Mouse (Mus musculus) neural tube, embryonic 11.5 days (tissue): ENCODE measurements around the gene BC030500. TPM values are rescaled to one million over a fixed set of nuclear protein-coding genes. Genes with fewer than 3 reads are reported as not detected.

ENCODE experiments used
- ATAC-seq: fragments of 200-750 bp; cut with Nextera tagmentation; 2 replicates; pipeline ENCODE4 v1.8.0; 2017; ENCODE audit warnings: moderate number of reproducible peaks, mild to moderate bottlenecking, moderate TSS enrichment, moderate library complexity; ENCODE audit not compliant: insufficient read depth, low FRiP score, low TSS enrichment
- DNase-seq: peaks from one replicate; pipeline ENCODE4 v3.0.0-alpha.2; 2015; ENCODE audit warnings: low spot score
- H3K27ac ChIP-seq: fragments of 300-500 bp; sonication (generic); 2 replicates; pipeline ENCODE4 v1.5.1; 2014; ENCODE audit warnings: low read depth, mild to moderate bottlenecking, low read length
- H3K27me3 ChIP-seq: fragments of 300-500 bp; sonication (generic); 2 replicates; pipeline ENCODE4 v1.6.1; 2014; ENCODE audit warnings: mild to moderate bottlenecking, low read length, mixed read lengths; ENCODE audit not compliant: control insufficient read depth, insufficient read depth
- H3K36me3 ChIP-seq: fragments of 300-500 bp; sonication (generic); 2 replicates; pipeline ENCODE4 v1.6.1; 2014; ENCODE audit warnings: mild to moderate bottlenecking, low read length, moderate library complexity, mixed read lengths; ENCODE audit not compliant: control insufficient read depth, insufficient read depth
- H3K4me1 ChIP-seq: fragments of 300-500 bp; sonication (generic); 2 replicates; pipeline ENCODE4 v1.6.1; 2014; ENCODE audit warnings: low read length, mixed read lengths; ENCODE audit not compliant: control insufficient read depth, insufficient read depth
- H3K4me2 ChIP-seq: fragments of 300-500 bp; sonication (generic); 2 replicates; pipeline ENCODE4 v1.6.1; 2014; ENCODE audit warnings: low read depth, mild to moderate bottlenecking, moderate library complexity
- H3K4me3 ChIP-seq: fragments of 300-500 bp; sonication (generic); 2 replicates; pipeline ENCODE4 v1.5.1; 2014; ENCODE audit warnings: low read depth, low read length
- H3K9ac ChIP-seq: fragments of 300-500 bp; sonication (generic); 2 replicates; pipeline ENCODE4 v1.6.1; 2014; ENCODE audit warnings: mild to moderate bottlenecking, low read length
- H3K9me3 ChIP-seq: fragments of 300-500 bp; sonication (generic); 2 replicates; pipeline ENCODE4 v1.6.1; 2016; ENCODE audit warnings: low read length; ENCODE audit not compliant: control insufficient read depth
- WGBS: fragments of 180-500 bp; shearing (Covaris S2); extraction: QIAGEN DNeasy Blood & Tissue Kit; methylation state at CpG from one replicate; pipeline ENCODE4 v1.1.7; 2014; 5-methylcytosine and 5-hydroxymethylcytosine counted together
- polyA plus RNA-seq: library from polyadenylated mRNA; unstranded; fragments of >200 nt; fragmentation: Nextera tagmentation; extraction: Ambion mirVana; gene quantifications from 2 replicates; pipeline ENCODE4 v1.2.1, GENCODE M21; 2014

The BC030500 gene
- polyA plus RNA-seq, result 3.7 and 4.0 TPM in 2 replicates

GRCm38 (mm10) chr8:58911677-58912076 is at the start of gene BC030500:
Gene BC030500 (plus strand): TSS chr8:58911755.
- H3K4me1 ChIP-seq, result 0 out of 2 replicates have a peak, but pooled peaks cover 4% of the 10 kb centered on the region
- DNase-seq, result peak; percentile 25
- no peaks in the 10 kb centered on the region for H3K9me3 ChIP-seq
- no peaks in the 10 kb centered on the region for H3K27me3 ChIP-seq
- peak within 1 kb of the TSS; percentile 64 for H3K9ac ChIP-seq
- H3K27ac ChIP-seq, result 0 out of 2 replicates have a peak within 1 kb of the TSS, but pooled peaks have one; percentile 4
- 8% methylated on average over 14 of the region's 14 CpGs for WGBS
- H3K4me2 ChIP-seq, result peak within 1 kb of the TSS; percentile 93
- ATAC-seq, result no peak
- H3K36me3 ChIP-seq, result no peaks in the 10 kb centered on the region
- peak within 1 kb of the TSS; percentile 61 for H3K4me3 ChIP-seq

DNA sequence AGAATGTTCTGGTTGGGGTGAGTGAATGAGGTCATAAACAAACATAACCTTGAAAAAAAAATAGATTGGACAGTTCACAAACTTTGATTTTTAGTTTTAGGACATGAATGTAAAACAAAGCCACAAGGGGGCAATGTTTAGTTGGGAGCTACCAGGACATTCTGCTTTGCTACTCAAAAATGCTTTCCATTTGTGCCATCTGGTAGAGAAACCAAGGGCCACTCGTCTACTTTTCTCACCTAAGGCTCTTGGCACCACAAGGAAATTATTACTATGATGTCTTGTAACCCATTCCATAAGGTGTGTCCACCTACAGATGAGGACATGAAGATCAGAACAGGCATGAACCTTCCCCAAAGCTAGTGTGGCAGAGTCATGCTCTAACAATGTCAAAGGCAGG is 25.1 kb upstream of the BC030500 start:
- H3K27ac ChIP-seq, result no peak overlapping the region
- H3K4me3 ChIP-seq, result no peak overlapping the region
- no peaks in the 10 kb centered on the region for H3K27me3 ChIP-seq
- H3K36me3 ChIP-seq, result no peaks in the 10 kb centered on the region
- H3K4me1 ChIP-seq, result no peaks in the 10 kb centered on the region
- no peaks in the 10 kb centered on the region for H3K9me3 ChIP-seq
- WGBS, result 16% methylated on average over 1 of the region's 1 CpGs
- H3K4me2 ChIP-seq, result no peak overlapping the region
- DNase-seq, result peak; percentile 9
- no peak overlapping the region for H3K9ac ChIP-seq
- peak; percentile 22; the same call in 1 of the 2 replicates for ATAC-seq

- H3K9ac ChIP-seq, result no peak overlapping the region
- H3K4me3 ChIP-seq, result no peak overlapping the region
- H3K4me2 ChIP-seq, result no peak overlapping the region
- H3K4me1 ChIP-seq, result no peaks in the 10 kb centered on the region
- WGBS, result 96% methylated on average over 3 of the region's 3 CpGs
- ATAC-seq (no peak), DNase-seq (no peak)
- no peaks in the 10 kb centered on the region for H3K9me3 ChIP-seq
- no peaks in the 10 kb centered on the region for H3K36me3 ChIP-seq
- no peak overlapping the region for H3K27ac ChIP-seq
- no peaks in the 10 kb centered on the region for H3K27me3 ChIP-seq
These were observed 21.0 kb upstream of the BC030500 start for GRCm38 (mm10) chr8:58890591-58890990.

DNA sequence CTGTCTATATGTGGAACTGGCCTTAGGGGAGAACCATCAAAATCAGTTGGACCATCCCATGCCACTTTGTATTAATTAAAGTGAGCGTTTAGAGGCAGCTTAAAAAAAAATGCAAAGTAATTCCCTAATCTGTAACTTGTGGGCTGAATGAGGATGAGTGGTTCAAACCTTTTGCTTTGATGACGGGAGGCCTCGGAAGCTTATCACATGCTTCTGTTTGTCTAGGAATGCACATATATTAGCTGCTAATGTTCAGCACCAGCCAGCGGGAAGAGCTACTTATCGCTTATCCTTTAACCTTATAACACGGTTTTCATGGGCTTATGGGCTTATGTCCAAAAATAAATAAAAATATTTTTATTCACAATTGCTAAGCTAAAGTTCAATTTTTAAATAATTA is 15.6 kb upstream of the BC030500 start:
- Histone ChIP-seq H3K4me2 (no peak overlapping the region), H3K4me3 (no peak overlapping the region), H3K36me3 (no peaks in the 10 kb centered on the region), H3K4me1 (no peaks in the 10 kb centered on the region), H3K27ac (no peak overlapping the region), H3K9ac (no peak overlapping the region), H3K27me3 (no peaks in the 10 kb centered on the region), H3K9me3 (no peaks in the 10 kb centered on the region)
- 89% methylated on average over 6 of the region's 6 CpGs for WGBS
- ATAC-seq (no peak), DNase-seq (no peak)

DNA sequence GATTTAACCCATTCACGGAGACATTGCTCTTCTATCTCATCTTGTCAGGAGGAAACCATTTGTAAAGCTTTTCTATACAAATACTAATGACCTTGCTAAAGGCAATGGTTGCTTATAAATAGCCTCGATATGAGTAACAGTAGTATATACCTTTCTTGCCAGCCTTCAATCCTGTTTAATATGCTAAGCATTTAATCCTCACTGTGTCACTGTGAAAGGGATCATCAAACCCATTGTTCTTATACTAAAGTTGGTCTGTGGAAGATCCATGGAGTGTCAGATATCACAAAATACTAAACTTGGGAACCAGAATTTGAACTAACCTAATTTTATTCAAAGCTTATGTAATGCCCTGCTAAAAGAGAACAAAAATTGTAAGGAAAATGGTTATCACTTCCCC is 7.1 kb upstream of the BC030500 start:
- WGBS, result 43% methylated on average over 2 of the region's 2 CpGs
- no peak overlapping the region for H3K4me3 ChIP-seq
- DNase-seq, result no peak
- no peaks in the 10 kb centered on the region for H3K27me3 ChIP-seq
- H3K4me1 ChIP-seq, result no peaks in the 10 kb centered on the region
- H3K27ac ChIP-seq, result no peak overlapping the region
- no peak for ATAC-seq
- no peaks in the 10 kb centered on the region for H3K36me3 ChIP-seq
- H3K4me2 ChIP-seq, result no peak overlapping the region
- no peaks in the 10 kb centered on the region for H3K9me3 ChIP-seq
- H3K9ac ChIP-seq, result no peak overlapping the region

GRCm38 (mm10) chr8:58912196-58912839 is 763 bp downstream of the BC030500 start, which contains the start of gene Galntl6:
Gene Galntl6 (minus strand): TSS chr8:58912640.
- peak within 1 kb of the TSS; percentile 61 for H3K4me3 ChIP-seq
- H3K36me3 ChIP-seq, result no peaks in the 10 kb centered on the region
- whole genome bisulfite sequencing, result 1% methylated on average over 37 of the region's 37 CpGs
- 0 out of 2 replicates have a peak, but pooled peaks cover 4% of the 10 kb centered on the region for H3K4me1 ChIP-seq
- DNase-seq (peak; percentile 55), ATAC-seq (peak; percentile 61)
- no peaks in the 10 kb centered on the region for H3K9me3 ChIP-seq
- H3K4me2 ChIP-seq, result peak within 1 kb of the TSS; percentile 93
- H3K9ac ChIP-seq, result peak within 1 kb of the TSS; percentile 64
- H3K27ac ChIP-seq, result 0 out of 2 replicates have a peak within 1 kb of the TSS, but pooled peaks have one; percentile 4
- H3K27me3 ChIP-seq, result no peaks in the 10 kb centered on the region

GRCm38 (mm10) chr8:58912840-58913639 is 1.5 kb downstream of the BC030500 start:
- Histone ChIP-seq H3K4me1 (0 out of 2 replicates have a peak, but pooled peaks cover 4% of the 10 kb centered on the region), H3K4me3 (peak overlapping the region; percentile 61), H3K9ac (peak overlapping the region; percentile 64), H3K4me2 (peak overlapping the region; percentile 93), H3K9me3 (no peaks in the 10 kb centered on the region), H3K36me3 (no peaks in the 10 kb centered on the region), H3K27ac (no peak overlapping the region), H3K27me3 (no peaks in the 10 kb centered on the region)
- ATAC-seq (peak; percentile 60), DNase-seq (peak; percentile 68)
- under 1% methylated on average over 30 of the region's 30 CpGs for WGBS

DNA sequence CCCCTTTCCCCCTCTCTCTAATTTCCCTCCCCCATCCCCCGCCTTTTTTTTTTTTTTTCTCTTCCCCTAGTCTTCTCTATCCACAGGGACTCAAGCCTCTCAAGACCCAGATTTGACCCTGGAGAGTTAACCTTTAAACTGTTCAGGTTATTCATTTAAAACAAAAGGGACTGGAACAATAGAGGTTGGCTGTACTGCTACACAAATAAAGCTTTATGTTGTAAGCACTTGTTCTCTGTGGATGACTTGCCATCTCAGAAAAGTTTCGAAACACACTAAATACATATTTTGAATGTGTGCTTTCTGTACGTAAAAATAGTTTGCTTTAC is 2.0 kb downstream of the BC030500 start:
- Histone ChIP-seq H3K4me2 (no peak overlapping the region; the same call in 1 of the 2 replicates), H3K27me3 (no peaks in the 10 kb centered on the region), H3K9me3 (no peaks in the 10 kb centered on the region), H3K4me3 (no peak overlapping the region), H3K36me3 (no peaks in the 10 kb centered on the region), H3K27ac (no peak overlapping the region), H3K4me1 (0 out of 2 replicates have a peak, but pooled peaks cover 4% of the 10 kb centered on the region), H3K9ac (no peak overlapping the region)
- DNase-seq, result no peak
- WGBS, result 49% methylated on average over 2 of the region's 3 CpGs
- no peak for ATAC-seq
